Mouse (Mus musculus) forebrain, embryonic 10.5 days (tissue): ENCODE results near the gene Zfp37. TPM values are rescaled to one million over a fixed set of nuclear protein-coding genes. Genes with fewer than 3 reads are reported as not detected.

ENCODE experiments used
- DNase-seq: peaks from one replicate; pipeline ENCODE4 v3.0.0-alpha.2; 2017; ENCODE audit warnings: low spot score; ENCODE audit errors: extremely low spot score
- H3K27ac ChIP-seq: fragments of 300-500 bp; sonication (generic); 2 replicates; pipeline ENCODE4 v1.5.1; 2016; ENCODE audit warnings: mild to moderate bottlenecking
- H3K27me3 ChIP-seq: fragments of 300-500 bp; sonication (generic); 2 replicates; pipeline ENCODE4 v1.6.1; 2016; ENCODE audit warnings: mild to moderate bottlenecking; ENCODE audit not compliant: poor library complexity, severe bottlenecking
- H3K36me3 ChIP-seq: fragments of 300-500 bp; sonication (generic); replicated peaks from 2 replicates; pipeline ENCODE4 v1.6.1; 2016; ENCODE audit warnings: mild to moderate bottlenecking, moderate library complexity
- H3K4me1 ChIP-seq: fragments of 300-500 bp; sonication (generic); 2 replicates; pipeline ENCODE4 v1.6.1; 2016
- H3K4me3 ChIP-seq: fragments of 300-500 bp; sonication (generic); 2 replicates; pipeline ENCODE4 v1.5.1; 2016; ENCODE audit warnings: mild to moderate bottlenecking, moderate library complexity
- H3K9me3 ChIP-seq: fragments of 300-500 bp; sonication (generic); 2 replicates; pipeline ENCODE4 v1.6.1; 2016; ENCODE audit warnings: mild to moderate bottlenecking, moderate library complexity
- WGBS: fragments of 180-500 bp; shearing (Covaris S2); methylation state at CpG from one replicate; pipeline ENCODE4 v1.1.7; 2016; 5-methylcytosine and 5-hydroxymethylcytosine counted together
- polyA plus RNA-seq: library from polyadenylated mRNA; unstranded; fragments of >200 nt; fragmentation: Nextera tagmentation; extraction: Ambion mirVana; gene quantifications from 2 replicates; pipeline ENCODE4 v1.2.1, GENCODE M21; 2016

Gene Zfp37
- polyA plus RNA-seq, 1 experiment from 2014 or later = 19.7 TPM

GRCm38 (mm10) chr4:62256931-62257330, 26.1 kb upstream of the Zfp37 start:
- H3K36me3 ChIP-seq = no peaks in the 10 kb centered on the region
- H3K4me3 ChIP-seq = no peak overlapping the region
- DNase-seq = peak; percentile 46
- H3K9me3 ChIP-seq = no peaks in the 10 kb centered on the region
- H3K27ac ChIP-seq = no peak overlapping the region
- H3K27me3 ChIP-seq = no peaks in the 10 kb centered on the region
- H3K4me1 ChIP-seq = no peaks in the 10 kb centered on the region
- 38% methylated on average over 8 of the region's 8 CpGs for WGBS

DNA sequence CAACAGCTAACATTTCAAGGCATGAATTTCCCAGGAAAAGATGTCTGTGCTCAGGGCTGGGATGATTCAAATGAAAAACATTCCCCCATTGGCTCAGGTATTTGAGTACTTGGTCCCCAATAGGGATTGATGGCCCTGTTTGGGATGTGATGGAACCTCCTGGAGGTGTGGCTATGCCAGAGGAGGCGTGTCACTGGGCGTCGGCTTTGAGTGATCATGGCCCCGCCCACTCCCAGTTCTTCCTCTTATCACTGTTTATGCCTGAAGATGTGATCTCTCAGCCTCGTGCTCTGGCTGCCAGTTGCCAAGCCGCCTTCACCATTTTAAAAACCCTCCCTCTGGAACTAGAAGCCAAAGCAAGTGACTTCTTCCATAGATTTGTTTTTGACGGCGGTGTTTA, 23.7 kb upstream of the Zfp37 start:
- H3K4me3 ChIP-seq = no peak overlapping the region
- H3K9me3 ChIP-seq = no peaks in the 10 kb centered on the region
- H3K27me3 ChIP-seq = no peaks in the 10 kb centered on the region
- 72% methylated on average over 8 of the region's 8 CpGs for WGBS
- H3K27ac ChIP-seq = no peak overlapping the region
- H3K4me1 ChIP-seq = peaks cover 7% of the 10 kb centered on the region; the same call in 1 of the 2 replicates
- DNase-seq = no peak
- no peaks in the 10 kb centered on the region for H3K36me3 ChIP-seq

DNA sequence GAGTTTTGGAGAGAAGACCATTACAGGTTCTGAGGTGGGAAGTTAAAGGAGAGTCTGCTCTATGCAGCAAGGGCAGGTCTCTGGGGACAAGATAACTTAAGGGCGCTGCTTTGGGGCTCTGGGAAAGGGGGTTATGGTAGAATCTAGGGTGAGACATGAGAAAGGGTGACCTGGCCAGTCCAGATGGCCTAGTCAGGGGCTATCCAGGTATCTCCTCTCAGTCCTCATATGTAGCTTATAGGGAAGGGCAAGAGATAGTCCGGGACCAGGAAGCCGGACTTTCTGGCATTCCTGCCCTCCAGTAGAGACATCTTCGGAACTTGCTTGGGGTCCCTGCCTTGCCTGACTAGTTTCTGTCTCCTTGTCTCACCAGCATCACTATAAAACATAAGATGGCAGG, 20.9 kb upstream of the Zfp37 start:
- no peak for DNase-seq
- no peaks in the 10 kb centered on the region for H3K36me3 ChIP-seq
- peaks cover 7% of the 10 kb centered on the region; the same call in 1 of the 2 replicates for H3K4me1 ChIP-seq
- no peaks in the 10 kb centered on the region for H3K27me3 ChIP-seq
- 94% methylated on average over 4 of the region's 4 CpGs for WGBS
- no peak overlapping the region for H3K27ac ChIP-seq
- no peak overlapping the region for H3K4me3 ChIP-seq
- H3K9me3 ChIP-seq = no peaks in the 10 kb centered on the region

GRCm38 (mm10) chr4:62250896-62251544, 20.2 kb upstream of the Zfp37 start:
- Histone ChIP-seq H3K27ac (no peak overlapping the region), H3K4me1 (peaks cover 7% of the 10 kb centered on the region; the same call in 1 of the 2 replicates), H3K36me3 (no peaks in the 10 kb centered on the region), H3K4me3 (no peak overlapping the region), H3K27me3 (no peaks in the 10 kb centered on the region), H3K9me3 (no peaks in the 10 kb centered on the region)
- peak; percentile 32 for DNase-seq
- WGBS = 40% methylated on average over 3 of the region's 3 CpGs

DNA sequence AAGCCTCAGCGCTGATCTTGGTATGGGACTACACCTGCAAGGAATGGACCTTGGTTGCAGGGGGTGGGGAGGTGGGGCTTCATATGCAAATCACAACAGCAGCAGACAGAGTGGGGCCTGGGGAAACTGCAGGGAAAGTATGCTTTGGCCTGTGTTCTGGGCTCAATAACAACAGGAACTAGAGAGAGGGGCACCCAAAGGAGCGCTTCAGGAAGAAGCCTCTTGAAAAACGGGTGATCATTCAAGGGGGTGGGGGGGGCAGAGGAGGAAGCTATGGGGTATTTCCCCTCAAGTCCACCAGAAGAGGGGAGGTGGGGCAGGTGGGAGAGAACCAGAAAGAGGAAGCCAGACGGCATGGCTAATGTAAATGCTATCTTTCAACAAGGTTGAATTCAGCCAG, 17.5 kb upstream of the Zfp37 start:
- Histone ChIP-seq H3K4me3 (no peak overlapping the region), H3K27me3 (no peaks in the 10 kb centered on the region), H3K36me3 (no peaks in the 10 kb centered on the region), H3K27ac (no peak overlapping the region), H3K9me3 (no peaks in the 10 kb centered on the region), H3K4me1 (peaks cover 7% of the 10 kb centered on the region; the same call in 1 of the 2 replicates)
- 46% methylated on average over 4 of the region's 4 CpGs for WGBS
- DNase-seq = peak; percentile 8

DNA sequence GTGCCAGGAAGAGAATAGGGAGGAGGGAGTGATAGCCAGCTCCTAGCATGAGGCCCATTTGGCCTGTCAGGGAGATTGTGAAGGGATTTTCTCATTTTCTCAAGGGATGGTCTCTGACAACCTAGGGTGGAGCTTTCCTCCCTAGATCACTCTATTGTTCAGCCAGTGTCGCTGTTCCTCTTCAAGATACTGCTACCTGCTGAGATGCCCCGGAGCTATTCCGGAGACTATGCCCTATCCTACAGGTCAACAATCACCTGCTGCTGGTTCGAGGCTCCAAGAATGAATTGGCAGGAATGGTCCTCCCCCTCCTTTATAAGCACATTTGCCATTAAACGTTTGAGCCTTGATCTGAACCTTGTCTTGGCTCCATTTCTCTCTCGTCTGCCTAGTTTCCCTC, 9.7 kb upstream of the Zfp37 start:
- no peaks in the 10 kb centered on the region for H3K27me3 ChIP-seq
- 56% methylated on average over 6 of the region's 6 CpGs for whole genome bisulfite sequencing
- no peak for DNase-seq
- H3K9me3 ChIP-seq = no peaks in the 10 kb centered on the region
- H3K27ac ChIP-seq = no peak overlapping the region
- H3K4me3 ChIP-seq = no peak overlapping the region
- H3K4me1 ChIP-seq = no peaks in the 10 kb centered on the region
- no peaks in the 10 kb centered on the region for H3K36me3 ChIP-seq

GRCm38 (mm10) chr4:62230153-62230552, 694 bp downstream of the Zfp37 start:
- Histone ChIP-seq H3K9me3 (no peaks in the 10 kb centered on the region), H3K27me3 (no peaks in the 10 kb centered on the region), H3K27ac (no peak overlapping the region), H3K4me1 (no peaks in the 10 kb centered on the region), H3K4me3 (no peak overlapping the region), H3K36me3 (no peaks in the 10 kb centered on the region)
- DNase-seq = no peak
- WGBS = 84% methylated on average over 1 of the region's 1 CpGs

GRCm38 (mm10) chr4:62229448-62229847, 1.4 kb downstream of the Zfp37 start:
- 91% methylated on average over 7 of the region's 7 CpGs for WGBS
- Histone ChIP-seq H3K9me3 (no peaks in the 10 kb centered on the region), H3K36me3 (no peaks in the 10 kb centered on the region), H3K27ac (no peak overlapping the region), H3K27me3 (no peaks in the 10 kb centered on the region), H3K4me3 (no peak overlapping the region), H3K4me1 (no peaks in the 10 kb centered on the region)
- no peak for DNase-seq

DNA sequence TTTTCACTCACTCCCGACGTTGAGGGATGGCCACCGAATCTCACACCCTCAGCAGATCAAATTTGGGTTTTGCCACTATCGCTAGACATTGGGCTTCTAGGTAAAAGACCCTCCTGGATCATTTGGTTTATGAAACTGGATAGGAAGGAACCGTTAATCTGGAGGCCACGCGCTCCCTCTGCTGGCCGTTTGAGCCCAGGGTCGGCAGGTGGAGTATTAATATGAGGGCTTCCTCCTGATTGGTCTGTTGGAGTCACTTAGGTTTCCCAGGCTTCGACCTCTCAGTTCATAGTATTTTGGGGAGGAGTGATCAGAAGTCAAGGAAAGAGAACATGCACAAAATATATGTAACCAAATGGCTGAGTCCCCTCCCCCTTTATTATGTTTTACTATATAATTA, 2.5 kb downstream of the Zfp37 start:
- WGBS = 49% methylated on average over 10 of the region's 10 CpGs
- H3K9me3 ChIP-seq = no peaks in the 10 kb centered on the region
- H3K4me1 ChIP-seq = no peaks in the 10 kb centered on the region
- H3K4me3 ChIP-seq = no peak overlapping the region
- no peak overlapping the region for H3K27ac ChIP-seq
- peak; percentile 33 for DNase-seq
- no peaks in the 10 kb centered on the region for H3K27me3 ChIP-seq
- H3K36me3 ChIP-seq = no peaks in the 10 kb centered on the region

DNA sequence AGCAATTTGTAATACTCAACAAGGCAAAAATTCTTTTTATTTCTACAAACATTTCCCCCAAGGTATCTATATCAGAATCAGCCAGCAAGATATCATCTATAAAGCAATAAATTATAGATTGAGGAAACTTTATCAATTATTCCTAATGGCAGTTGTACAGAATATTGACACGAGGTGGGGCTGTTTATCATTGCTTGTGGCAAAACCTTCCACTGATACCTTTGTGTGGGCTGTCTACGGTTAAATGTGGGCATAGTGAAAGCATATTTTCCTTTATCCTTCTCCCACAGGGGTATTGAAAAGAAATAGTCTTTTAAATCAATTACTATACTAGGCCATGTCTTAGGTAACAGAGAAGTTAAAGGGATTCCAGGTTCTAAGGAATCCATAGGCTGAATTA, 17.4 kb downstream of the Zfp37 start:
- no peaks in the 10 kb centered on the region for H3K27me3 ChIP-seq
- H3K27ac ChIP-seq = no peak overlapping the region
- no peaks in the 10 kb centered on the region; the same call in 1 of the 2 replicates for H3K9me3 ChIP-seq
- peaks cover 13% of the 10 kb centered on the region for H3K4me1 ChIP-seq
- DNase-seq = no peak
- no peak overlapping the region for H3K4me3 ChIP-seq
- no peaks in the 10 kb centered on the region for H3K36me3 ChIP-seq
- WGBS = 86% methylated on average over 2 of the region's 2 CpGs

- 48% methylated on average over 4 of the region's 4 CpGs for WGBS
- H3K9me3 ChIP-seq = no peaks in the 10 kb centered on the region
- H3K27me3 ChIP-seq = no peaks in the 10 kb centered on the region
- no peak for DNase-seq
- H3K36me3 ChIP-seq = peaks cover 9% of the 10 kb centered on the region
- H3K27ac ChIP-seq = no peak overlapping the region
- peaks cover 25% of the 10 kb centered on the region for H3K4me1 ChIP-seq
- no peak overlapping the region for H3K4me3 ChIP-seq
Observed at GRCm38 (mm10) chr4:62210035-62210434, 20.8 kb downstream of the Zfp37 start.

DNA sequence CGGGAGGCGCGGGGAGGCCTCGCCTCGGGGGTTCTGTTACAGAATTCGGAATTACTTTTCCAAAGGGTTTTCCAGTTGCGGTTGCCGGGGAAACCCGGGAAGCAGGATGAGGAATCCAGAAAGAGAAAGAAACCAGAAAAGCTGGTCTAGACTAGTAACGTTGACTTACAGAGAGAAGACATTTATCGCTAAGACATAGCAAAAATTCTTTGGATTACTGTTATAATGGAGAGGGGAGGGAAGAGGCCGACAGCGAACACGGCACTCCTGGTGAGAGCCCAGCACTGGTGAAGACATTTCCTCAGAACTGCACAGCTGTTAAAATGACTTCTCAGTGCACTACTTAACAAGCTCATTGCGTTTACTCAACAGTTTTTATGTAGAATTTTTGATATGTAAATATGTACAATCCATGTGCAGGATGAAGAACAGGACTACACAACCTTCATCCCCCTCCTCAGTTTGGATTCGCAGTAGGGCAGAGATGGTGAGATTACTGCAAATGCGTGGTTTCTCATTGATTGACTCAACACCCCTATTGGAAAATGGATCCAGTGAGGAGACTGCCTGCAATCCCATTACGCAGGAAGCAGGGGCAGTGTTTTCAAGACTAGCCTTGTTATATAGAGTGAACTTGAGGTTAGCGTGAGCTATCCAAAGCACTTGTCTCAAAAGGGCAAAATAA, 22.0 kb downstream of the Zfp37 start:
- H3K27me3 ChIP-seq = no peaks in the 10 kb centered on the region
- 7% methylated on average over 19 of the region's 19 CpGs for WGBS
- no peak for DNase-seq
- peaks cover 21% of the 10 kb centered on the region for H3K36me3 ChIP-seq
- H3K4me1 ChIP-seq = peaks cover 25% of the 10 kb centered on the region
- H3K9me3 ChIP-seq = no peaks in the 10 kb centered on the region; the same call in 1 of the 2 replicates
- peak overlapping the region; percentile 78 for H3K4me3 ChIP-seq
- peak overlapping the region; percentile 97 for H3K27ac ChIP-seq
